Mouse (Mus musculus) thymus, postnatal 10 days (tissue): Measurements from ENCODE around the gene Sox5.

Source experiments
- DNase-seq, 2 experiments: peaks; one replicate each; pipeline ENCODE4 v3.0.0; 2021; ENCODE audit warnings: low spot score in 2 of 2

The Sox5 gene

DNA sequence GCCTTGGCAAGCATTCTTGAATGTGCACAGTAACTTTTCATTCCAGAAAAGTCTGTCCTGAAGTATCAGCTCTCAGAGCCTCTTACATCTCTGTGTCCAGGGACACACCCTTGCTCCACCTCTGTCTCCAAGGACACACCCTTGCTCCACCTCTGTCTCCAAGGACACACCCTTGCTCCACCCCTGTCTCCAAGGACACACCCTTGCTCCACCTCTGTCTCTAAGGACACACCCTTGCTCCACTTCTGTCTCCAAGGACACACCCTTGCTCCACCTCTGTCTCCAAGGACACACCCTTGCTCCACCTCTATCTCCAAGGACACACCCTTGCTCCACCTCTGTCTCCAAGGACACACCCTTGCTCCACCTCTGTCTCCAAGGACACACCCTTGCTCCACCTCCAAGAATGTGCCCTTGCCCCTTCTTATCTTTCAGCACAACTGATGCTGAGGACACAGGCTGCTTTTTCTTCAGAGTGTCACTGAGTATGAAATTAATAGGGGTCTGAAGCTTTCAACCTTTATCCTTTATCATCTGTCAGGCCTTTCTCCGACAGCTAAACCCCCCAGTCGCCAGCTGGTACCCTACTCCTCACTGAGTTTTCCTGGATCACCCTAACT is 452.4 kb downstream of the Sox5 start:
- DNase-seq = no peak

DNA sequence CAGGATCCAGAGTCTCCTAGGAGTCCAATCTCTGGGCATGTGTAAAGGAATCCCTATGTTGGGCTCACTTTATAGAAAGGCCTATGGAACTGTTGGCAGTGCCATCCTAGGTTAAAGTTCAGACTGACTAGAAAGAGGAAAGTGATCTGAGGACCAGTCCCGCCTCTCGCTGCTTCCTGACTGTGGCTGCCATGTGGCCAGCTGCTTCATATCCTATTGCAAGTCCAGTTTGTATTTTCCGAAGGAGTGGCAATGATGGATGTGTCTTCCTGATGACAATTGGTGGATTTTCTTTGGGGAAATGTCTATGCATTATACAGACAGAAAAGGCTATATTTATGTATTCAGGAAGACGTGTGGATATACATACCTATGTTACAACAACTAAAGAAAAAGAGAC is 453.0 kb downstream of the Sox5 start:
- DNase-seq = no peak

DNA sequence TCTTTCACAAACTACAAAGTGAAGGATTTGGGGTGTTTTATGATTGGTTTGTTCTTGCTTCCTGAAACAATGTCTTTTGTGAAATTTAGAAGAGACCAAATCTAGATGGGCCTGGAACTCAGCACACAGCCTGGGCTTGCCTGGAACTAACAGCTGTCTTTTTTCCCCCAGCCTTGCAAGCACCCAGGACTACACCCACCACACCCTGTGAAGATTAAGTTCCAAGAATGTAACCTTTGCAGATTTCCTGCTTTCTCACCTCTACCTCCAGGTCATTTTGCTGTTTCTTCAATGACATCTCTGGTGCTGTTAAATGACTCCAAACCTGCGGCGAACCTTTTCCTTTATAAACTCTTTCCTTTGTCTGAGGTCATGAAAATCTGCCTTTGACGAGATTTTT is 455.0 kb downstream of the Sox5 start:
- DNase-seq = no peak

DNA sequence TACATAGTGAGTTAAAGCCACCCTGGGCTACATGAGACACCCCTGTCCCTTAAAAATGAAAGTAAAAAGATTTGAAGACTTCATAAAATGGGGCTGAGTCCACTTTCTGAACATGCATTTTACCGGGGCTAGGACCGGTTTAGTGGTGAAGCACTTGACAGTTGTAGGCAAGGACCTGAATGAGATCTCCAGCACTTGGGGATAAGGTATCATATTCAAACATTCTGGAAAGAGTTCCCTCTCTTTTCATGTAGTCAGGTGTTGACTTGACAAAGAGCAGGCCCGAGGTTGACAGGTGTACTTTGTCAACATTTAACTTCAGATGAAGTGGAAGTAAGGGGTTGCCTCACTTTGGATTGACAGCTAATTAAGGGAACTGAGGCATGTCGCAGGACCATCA is 458.4 kb downstream of the Sox5 start:
- no peak for DNase-seq

DNA sequence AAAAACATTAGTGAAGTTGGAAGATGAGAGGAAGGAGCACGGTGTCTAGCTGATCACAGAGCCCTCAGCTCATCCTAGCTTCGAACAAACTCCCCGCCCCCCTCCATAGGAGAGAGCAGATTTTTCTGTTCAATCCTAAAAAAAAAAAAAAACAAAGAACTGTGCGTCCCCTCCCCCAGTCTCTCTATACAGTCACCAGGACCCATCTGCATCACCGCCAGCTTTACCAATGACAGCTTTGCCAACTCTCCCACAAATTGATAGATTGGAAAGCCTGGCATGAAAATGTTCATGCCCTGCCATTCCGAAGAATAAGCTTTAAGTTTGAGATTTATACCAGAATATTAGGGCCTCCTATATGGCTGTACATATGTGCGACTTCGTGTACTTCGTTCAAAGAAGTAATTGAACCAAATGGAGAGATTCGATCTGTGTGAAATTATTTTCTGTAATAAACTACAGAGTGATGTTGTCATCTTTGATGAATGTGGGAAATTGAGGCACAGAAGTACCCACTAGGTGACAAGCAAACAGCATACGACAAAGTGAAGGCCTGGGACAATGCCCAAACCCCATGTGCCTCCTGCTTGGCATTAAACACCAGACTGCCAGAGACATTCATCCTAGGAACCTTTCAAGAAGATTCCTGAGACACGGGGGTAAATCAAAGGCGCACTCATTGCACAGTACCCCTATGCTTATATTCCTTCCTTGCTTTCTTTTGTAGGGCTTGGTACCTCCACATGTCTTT is 459.3 kb downstream of the Sox5 start:
- no peak for DNase-seq

DNA sequence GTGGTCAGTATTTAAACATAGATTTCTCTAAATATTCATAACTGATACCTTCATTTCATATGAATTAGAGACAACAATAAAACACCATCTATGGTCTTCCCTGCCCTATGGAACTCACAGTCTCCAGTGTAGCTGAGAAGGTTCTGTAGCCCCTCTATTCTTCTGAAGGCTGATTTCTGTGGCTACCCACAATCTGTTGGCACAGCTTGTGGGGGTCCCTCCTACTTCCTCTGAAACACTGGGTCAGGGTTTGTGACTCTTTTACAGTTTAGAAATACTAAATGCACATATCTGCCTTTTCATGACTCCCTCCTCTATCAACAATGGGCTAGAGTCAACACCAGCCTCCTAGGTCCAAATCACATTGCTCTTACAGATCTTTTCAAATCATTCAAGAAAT is 461.4 kb downstream of the Sox5 start:
- no peak for DNase-seq

DNA sequence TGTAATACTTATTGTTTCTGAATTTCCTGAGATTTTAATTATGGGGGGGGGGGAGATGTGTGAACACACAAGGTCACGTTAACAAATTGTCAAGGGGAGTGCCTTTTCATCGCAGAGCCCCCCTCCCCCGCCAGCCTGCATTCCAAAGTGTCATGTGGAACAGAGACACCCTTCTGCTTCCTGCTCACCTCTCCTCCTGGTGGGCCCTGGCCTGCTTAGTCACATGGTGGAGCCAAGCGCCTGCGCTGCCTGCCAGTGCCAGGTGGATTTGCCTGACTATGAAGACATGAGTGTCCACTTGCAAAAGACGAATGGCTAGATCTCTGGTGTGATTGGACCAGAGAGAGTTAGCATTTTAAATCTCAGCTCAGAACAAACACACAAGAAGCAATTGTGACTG is 462.1 kb downstream of the Sox5 start:
- no peak for DNase-seq

DNA sequence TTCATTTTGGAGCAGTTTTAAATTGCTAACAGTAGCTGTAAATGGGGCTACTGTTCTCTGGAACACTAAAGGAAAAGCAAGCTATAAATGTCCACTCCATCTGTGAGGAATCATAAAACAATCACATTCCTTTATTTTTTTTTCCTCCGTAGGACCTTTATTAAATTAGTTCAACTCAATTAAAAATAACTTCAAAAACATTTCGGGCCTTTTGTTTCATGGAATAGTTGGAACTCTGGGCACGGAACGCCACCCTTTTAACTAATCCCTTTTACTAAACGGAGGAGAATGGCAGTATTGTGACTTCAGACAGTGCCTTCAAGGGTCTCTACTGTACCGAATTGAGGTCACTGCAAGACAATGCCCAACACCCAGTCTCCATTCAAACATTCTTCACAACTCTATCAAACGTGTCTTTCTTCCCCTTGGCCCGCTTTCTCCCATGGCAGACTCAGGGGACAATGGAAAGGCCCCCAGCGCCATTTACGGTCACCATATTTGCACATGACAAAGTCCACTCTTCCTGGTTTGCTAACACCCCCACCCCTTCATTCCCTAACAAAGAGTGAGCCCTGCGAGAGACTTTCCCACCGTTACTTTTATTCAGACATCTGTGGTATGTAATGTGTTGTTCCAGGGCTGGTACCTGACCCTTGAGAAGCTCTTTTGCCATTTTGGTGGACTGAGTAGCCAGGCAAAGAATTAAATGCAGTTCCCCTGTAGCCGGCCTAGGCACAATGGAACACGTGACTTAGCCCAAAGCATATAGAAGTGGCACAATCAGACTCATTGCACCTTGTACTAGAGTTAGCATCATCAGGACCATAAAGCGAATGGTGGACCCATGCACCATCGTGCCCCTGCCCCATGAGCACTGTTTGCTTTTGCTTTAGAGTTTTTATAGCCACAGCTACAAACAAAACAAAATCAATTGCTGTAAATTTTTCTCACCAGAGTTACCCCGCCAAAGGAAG is 468.7 kb downstream of the Sox5 start:
- DNase-seq = no peak

DNA sequence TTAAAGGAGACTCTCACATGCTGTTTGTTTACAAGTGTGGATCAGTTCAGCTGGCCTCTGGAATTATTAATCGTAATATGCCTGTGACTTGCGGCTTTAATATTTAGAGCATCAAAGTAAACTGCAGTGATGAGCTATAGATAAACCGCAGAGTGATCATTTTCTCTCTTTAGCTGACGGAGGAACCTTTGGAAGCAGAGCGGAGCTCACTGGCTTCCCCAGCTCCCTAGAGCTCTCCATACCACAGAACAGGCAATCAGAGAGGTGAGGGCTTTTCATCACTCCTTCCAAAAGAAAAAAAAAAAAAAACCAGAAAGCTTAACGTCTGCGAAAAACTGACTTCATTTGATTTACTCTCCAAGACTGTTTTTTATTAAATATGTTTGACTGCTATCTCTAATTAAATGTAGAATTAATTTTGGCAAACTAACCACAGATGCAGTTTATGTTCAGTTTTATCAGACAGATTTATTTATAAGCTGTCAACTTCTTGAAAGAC is 469.4 kb downstream of the Sox5 start:
- no peak for DNase-seq

DNA sequence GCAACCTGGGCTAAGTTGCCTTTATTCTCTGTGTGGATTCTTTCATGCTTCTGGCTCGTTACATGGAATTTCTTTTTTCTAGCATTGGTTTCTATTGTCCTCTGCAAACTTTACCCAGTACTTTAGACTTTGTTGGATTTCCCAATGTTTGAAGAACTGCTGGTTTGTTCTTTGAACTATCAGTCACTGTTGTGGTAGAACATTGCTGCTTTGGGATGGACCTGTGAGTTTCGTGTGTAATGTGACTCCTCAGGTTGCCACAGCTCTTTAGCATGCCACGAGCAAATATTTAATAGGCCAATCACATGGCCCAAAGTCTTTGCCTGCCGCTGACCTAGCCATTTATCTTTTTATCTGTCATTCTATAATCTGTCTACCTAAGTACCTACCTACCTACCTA is 470.0 kb downstream of the Sox5 start:
- DNase-seq = no peak

DNA sequence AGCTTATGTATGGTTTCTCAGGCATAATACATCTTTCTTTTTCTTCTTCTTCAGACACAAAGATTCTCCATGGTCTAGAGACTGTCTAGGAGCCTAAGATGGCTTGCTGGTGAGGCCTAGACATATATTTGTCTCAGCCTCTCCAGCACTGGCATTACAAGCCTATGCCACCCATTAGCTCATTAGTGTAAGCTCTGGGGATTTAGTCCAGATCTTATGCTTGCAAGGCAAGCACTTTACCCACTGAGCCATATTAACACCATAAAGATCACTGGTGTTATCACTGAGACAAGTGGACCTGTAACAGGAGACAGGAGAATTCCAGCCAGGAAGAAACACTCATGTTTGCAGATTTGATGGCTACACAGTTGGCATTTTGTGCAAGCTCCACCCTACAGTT is 472.6 kb downstream of the Sox5 start:
- DNase-seq = no peak

DNA sequence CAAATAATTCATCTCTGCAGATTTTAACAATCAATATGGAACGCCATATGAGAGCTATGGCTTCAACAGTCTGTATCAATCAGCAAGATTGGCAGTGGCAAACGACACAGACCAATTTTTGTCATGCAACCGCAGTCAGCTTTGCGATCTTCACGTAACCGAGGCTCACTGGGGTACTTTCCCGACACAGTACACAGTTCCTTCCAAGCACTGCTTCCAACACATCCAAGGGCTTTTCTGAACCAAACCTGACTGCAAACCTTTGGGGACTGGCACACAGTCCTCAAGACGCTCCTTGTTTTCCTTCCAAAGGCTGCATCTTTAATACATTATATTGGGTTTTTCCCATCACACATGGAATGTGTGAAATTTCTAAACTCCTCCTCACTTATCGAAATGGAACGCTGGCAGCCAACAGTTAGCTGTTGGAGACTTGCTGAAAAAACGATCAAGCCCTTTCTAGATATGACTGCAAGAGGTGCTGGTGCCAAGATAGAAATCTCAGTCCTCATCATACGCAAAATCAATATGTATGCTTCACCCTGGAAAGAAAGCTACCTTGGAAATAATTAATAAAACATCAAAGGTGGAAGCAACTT is 474.1 kb downstream of the Sox5 start:
- no peak for DNase-seq

DNA sequence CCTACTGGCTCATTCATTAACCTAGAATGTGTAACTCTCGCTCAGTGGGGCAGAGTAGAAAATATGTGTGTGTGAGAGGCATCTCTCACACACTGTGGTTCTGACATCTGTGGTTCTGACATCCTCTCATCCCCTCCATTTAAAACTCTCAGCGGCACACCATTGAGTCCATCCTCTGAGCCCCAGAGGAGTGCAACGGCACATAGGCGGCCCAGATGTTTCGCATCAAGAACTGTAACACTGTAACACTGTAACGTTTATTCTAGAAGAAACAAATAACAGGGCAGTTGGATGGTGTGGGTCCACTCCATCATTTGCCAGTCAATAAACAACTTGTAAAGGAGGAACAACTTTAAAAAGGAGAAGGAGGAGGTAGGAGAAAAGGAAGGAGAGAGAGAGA is 479.0 kb downstream of the Sox5 start:
- no peak for DNase-seq

DNA sequence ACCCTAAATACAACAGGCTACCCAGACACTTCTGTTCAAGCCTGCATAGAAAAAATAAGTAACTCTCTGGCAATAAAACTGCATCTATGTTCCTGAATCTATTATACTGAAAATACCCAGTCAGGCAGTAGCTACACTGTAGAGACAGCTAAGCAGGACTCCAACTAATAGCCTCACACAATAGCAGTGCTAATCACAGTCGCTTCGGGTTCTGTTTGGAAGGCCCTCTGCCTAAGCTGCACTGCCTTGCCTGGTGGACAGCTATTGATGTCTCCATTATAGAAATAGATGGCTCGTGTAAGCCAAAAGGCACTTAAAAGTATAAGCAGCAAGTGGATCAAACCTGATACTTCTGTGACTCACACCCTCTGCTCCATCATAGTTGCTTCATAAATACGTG is 480.7 kb downstream of the Sox5 start:
- no peak for DNase-seq

DNA sequence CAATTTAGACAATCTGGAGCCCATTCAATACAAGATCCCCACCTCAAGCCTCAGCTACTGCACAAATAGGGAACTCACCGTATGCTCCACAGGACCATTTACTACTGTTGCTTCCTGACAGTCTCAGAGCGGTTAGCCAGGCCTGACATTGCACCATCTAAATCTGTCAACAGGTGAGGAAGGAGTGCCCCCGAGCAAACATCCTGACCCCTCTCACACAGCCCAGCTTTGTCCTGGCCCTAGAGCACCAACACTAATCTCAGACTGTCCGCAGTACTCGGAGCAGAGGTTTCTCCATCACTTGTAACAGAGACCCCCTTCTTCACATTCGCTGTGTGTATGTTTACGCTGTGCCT is 482.3 kb downstream of the Sox5 start:
- no peak for DNase-seq

DNA sequence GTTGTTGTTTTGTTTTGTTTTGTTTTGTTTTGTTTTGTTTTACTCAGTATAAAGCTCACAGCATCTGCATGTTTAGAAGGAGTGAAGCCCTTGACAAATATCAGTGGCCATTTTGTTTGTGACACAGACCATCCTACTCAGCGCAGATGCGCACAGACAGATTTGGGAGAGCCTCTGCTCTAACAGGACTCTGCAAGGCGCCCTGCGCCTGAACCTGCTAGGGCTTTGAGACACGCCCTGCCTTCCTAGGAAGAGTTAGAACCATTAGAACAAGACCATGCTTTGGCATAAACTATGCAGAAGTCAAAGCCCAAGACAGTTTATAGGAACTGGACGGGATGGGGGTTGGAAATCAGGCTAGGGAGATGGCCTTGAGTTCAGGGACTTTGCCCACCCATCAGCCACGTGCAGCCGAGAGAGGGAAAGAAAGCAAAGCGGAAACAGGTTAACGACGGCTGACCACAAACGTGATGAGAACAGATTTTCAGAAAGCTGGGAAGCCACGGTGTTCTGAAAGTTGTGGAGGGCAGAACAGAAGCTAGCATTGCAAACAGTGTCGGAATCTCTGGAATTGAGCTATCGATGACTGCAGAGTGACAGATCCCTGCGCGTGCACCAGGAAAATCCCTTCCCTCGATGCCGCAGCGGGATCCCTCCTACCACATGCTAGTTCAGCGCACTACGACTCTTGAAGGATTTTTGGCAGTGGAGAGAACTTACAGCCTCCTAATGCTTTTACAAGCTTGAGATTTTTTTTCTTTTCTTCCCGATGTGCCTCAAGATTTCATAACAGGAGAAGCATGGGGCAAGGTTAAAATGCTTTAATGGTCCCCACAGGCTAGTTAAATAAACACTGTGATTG is 482.9 kb downstream of the Sox5 start:
- DNase-seq = no peak

DNA sequence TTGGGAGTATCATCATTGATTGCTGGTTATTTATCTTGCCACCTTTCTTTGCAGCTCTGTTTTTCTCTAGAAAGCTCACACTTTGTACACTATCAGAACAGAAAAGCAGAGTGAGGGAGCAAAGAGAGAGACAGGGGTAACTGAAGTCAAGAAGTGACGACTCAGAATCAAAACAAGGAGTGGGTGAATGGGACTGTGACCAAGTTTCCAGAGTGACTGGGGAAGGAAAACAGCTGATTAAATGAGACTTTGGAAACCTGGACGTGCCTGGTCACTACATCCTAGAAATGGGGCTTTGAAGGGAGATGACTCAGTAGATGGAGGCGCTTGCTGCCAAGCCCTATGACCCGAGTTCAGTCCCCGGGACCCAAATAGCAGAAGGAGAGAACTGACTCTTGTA is 483.9 kb downstream of the Sox5 start:
- DNase-seq = no peak

DNA sequence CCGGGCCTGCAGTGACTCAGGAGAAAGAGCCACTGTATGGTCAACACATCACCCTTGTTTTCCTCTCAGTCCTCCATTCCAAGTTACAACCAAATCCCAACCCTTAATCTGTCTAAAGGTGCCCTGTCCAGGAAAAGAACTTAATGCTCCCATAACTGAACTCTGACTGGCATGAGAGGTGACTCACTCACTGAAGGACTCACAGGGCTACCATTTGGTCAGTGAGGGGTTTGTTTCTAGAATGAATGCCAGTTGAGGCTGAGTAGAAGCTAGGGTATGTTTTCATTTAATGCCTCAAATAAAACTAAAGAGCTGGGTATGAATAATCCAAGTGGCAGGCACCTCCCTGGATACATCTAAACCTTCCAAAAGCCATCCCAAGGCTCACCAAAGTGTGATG is 484.6 kb downstream of the Sox5 start:
- DNase-seq = no peak

DNA sequence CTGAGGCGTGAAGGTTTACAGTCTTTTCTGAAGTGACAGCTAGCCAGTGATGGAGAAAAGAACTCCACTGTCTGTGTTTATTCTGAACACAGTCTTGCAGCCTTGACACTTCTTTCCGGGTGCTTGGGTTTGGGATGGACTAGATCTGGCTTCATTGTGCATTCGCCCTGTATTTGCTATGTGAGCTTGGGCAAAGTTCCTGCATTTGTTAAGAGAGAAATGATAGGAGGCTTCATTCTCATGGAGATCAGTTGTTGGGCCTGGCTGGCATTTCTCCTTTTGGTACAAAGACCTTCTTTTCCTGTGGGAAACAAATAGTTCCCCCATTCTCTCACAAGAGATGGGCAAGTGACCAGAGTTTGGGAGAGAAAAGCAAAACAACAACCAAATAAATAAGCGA is 490.3 kb downstream of the Sox5 start:
- no peak for DNase-seq

DNA sequence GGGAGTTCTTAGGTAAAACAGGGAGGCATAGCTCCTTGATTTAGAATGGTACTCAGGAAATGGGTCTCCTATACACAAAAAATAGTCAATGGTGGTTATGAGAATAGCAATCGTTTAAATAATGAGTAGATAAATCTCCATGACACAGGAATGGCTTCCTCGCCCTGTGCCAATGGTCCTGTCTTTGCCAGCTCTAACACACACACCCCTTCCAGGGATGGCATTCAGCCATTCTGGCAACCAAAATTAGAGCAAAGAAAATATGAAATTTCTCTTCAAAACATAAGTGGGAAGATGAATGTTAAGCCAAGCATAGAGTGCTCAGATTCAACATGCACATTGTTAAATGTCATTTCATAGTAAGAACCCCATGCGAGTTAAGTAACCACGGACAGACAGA is 495.7 kb downstream of the Sox5 start:
- DNase-seq = no peak

DNA sequence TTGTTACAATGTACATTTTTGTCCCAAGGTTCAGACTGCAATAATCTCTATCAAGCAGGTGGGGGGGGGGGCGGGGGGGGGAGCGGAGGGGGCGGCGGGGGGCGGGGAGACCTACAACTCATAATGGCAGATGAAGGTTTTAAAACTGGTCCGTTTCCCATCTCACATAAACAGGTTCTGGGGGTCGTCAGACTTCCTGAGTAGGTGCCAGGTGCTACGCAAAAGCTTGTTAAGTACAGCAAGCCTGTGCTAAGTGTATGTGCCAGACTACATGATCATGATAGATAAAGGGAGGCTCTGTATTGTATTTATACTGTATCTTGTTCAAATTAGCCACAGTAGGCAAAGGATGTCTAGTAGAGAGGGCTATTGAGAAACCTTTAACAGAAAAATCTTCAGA is 498.6 kb downstream of the Sox5 start:
- DNase-seq = no peak
